Mouse (Mus musculus): ENCODE data around the gene Dpp10. TPM values are rescaled to one million over a fixed set of nuclear protein-coding genes. Genes with fewer than 3 reads are reported as not detected.

Gene Dpp10
- total and polyA plus RNA-seq, 2 experiments from 2014 or later = 29.9 to 76.7 TPM

- Histone ChIP-seq H3K4me1 (ENCODE audit: insufficient read depth, low read length) (no peaks in the 10 kb centered on the region), H3K4me2 (ENCODE audit: low read depth, low read length, poor library complexity, severe bottlenecking) (no peak overlapping the region), H3K9ac (replicated peaks; ENCODE audit: low read length, poor library complexity, severe bottlenecking) (no peak overlapping the region), H3K36me3 (ENCODE audit: insufficient read depth, low read length) (no peaks in the 10 kb centered on the region), H3K27me3 (ENCODE audit: insufficient read depth, low read length) (no peaks in the 10 kb centered on the region), H3K4me3 (ENCODE audit: low read depth, low read length) (no peak overlapping the region), H3K9me3 (ENCODE audit: low read length) (no peaks in the 10 kb centered on the region), H3K27ac (ENCODE audit: low read depth, low read length) (no peak overlapping the region)
- ATAC-seq (ENCODE audit: low FRiP score) = no peak
- TF ChIP-seq CTCF (IDR thresholded peaks at IDR 0.05) = no peak
- no peak for DNase-seq (ENCODE audit: low spot score)
- WGBS = 63% methylated on average over 1 of the region's 1 CpGs
Measured at GRCm38 (mm10) chr1:123887243-123887642, 158.1 kb downstream of the Dpp10 start.

GRCm38 (mm10) chr1:123846881-123847280 is 198.5 kb downstream of the Dpp10 start:
- ATAC-seq (ENCODE audit: low FRiP score) = no peak
- Histone ChIP-seq H3K27ac (ENCODE audit: low read depth, low read length) (no peak overlapping the region), H3K9ac (replicated peaks; ENCODE audit: low read length, poor library complexity, severe bottlenecking) (no peak overlapping the region), H3K4me3 (ENCODE audit: low read depth, low read length) (no peak overlapping the region), H3K9me3 (ENCODE audit: low read length) (no peaks in the 10 kb centered on the region), H3K4me2 (ENCODE audit: low read depth, low read length, poor library complexity, severe bottlenecking) (no peak overlapping the region), H3K36me3 (ENCODE audit: insufficient read depth, low read length) (no peaks in the 10 kb centered on the region), H3K4me1 (ENCODE audit: insufficient read depth, low read length) (peaks cover 3% of the 10 kb centered on the region; the same call in 1 of the 2 replicates), H3K27me3 (ENCODE audit: insufficient read depth, low read length) (no peaks in the 10 kb centered on the region)
- TF ChIP-seq CTCF (IDR thresholded peaks at IDR 0.05) = no peak
- 79% methylated on average over 3 of the region's 3 CpGs for WGBS
- no peak for DNase-seq (ENCODE audit: low spot score)

GRCm38 (mm10) chr1:123801206-123801605 is 244.2 kb downstream of the Dpp10 start:
- Histone ChIP-seq H3K4me2 (ENCODE audit: low read depth, low read length, poor library complexity, severe bottlenecking) (no peak overlapping the region), H3K9me3 (ENCODE audit: low read length) (no peaks in the 10 kb centered on the region), H3K4me1 (ENCODE audit: insufficient read depth, low read length) (no peaks in the 10 kb centered on the region), H3K36me3 (ENCODE audit: insufficient read depth, low read length) (no peaks in the 10 kb centered on the region), H3K9ac (replicated peaks; ENCODE audit: low read length, poor library complexity, severe bottlenecking) (no peak overlapping the region), H3K27me3 (ENCODE audit: insufficient read depth, low read length) (no peaks in the 10 kb centered on the region), H3K4me3 (ENCODE audit: low read depth, low read length) (no peak overlapping the region), H3K27ac (ENCODE audit: low read depth, low read length) (no peak overlapping the region)
- DNase-seq (ENCODE audit: low spot score) (no peak), ATAC-seq (ENCODE audit: low FRiP score) (no peak)
- no peak for TF ChIP-seq CTCF (IDR thresholded peaks at IDR 0.05)
- 28% methylated on average over 1 of the region's 1 CpGs for WGBS

GRCm38 (mm10) chr1:123765511-123765910 is 279.8 kb downstream of the Dpp10 start:
- TF ChIP-seq CTCF (IDR thresholded peaks at IDR 0.05) = no peak
- Histone ChIP-seq H3K36me3 (ENCODE audit: insufficient read depth, low read length) (no peaks in the 10 kb centered on the region), H3K4me3 (ENCODE audit: low read depth, low read length) (no peak overlapping the region), H3K4me1 (ENCODE audit: insufficient read depth, low read length) (no peaks in the 10 kb centered on the region), H3K27me3 (ENCODE audit: insufficient read depth, low read length) (no peaks in the 10 kb centered on the region), H3K4me2 (ENCODE audit: low read depth, low read length, poor library complexity, severe bottlenecking) (no peak overlapping the region), H3K9me3 (ENCODE audit: low read length) (no peaks in the 10 kb centered on the region), H3K27ac (ENCODE audit: low read depth, low read length) (no peak overlapping the region), H3K9ac (replicated peaks; ENCODE audit: low read length, poor library complexity, severe bottlenecking) (no peak overlapping the region)
- 96% methylated on average over 2 of the region's 2 CpGs for WGBS
- DNase-seq (ENCODE audit: low spot score) (no peak), ATAC-seq (ENCODE audit: low FRiP score) (no peak)

- H3K4me2 ChIP-seq (ENCODE audit: low read depth, low read length, poor library complexity, severe bottlenecking) = no peak overlapping the region
- H3K9me3 ChIP-seq (ENCODE audit: low read length) = no peaks in the 10 kb centered on the region
- no peak overlapping the region for H3K9ac ChIP-seq (replicated peaks; ENCODE audit: low read length, poor library complexity, severe bottlenecking)
- no peak overlapping the region for H3K27ac ChIP-seq (ENCODE audit: low read depth, low read length)
- H3K4me1 ChIP-seq (ENCODE audit: insufficient read depth, low read length) = no peaks in the 10 kb centered on the region
- TF ChIP-seq CTCF (IDR thresholded peaks at IDR 0.05) = no peak
- ATAC-seq (ENCODE audit: low FRiP score) = no peak
- no peak overlapping the region for H3K4me3 ChIP-seq (ENCODE audit: low read depth, low read length)
- H3K36me3 ChIP-seq (ENCODE audit: insufficient read depth, low read length) = no peaks in the 10 kb centered on the region
- WGBS = 69% methylated on average over 3 of the region's 3 CpGs
- H3K27me3 ChIP-seq (ENCODE audit: insufficient read depth, low read length) = no peaks in the 10 kb centered on the region
- DNase-seq (ENCODE audit: low spot score) = no peak
Measured at GRCm38 (mm10) chr1:123762272-123762671, 283.1 kb downstream of the Dpp10 start.

- Histone ChIP-seq H3K9me3 (ENCODE audit: low read length) (no peaks in the 10 kb centered on the region), H3K4me3 (ENCODE audit: low read depth, low read length) (no peak overlapping the region), H3K36me3 (ENCODE audit: insufficient read depth, low read length) (no peaks in the 10 kb centered on the region), H3K9ac (replicated peaks; ENCODE audit: low read length, poor library complexity, severe bottlenecking) (no peak overlapping the region), H3K4me1 (ENCODE audit: insufficient read depth, low read length) (no peaks in the 10 kb centered on the region), H3K27me3 (ENCODE audit: insufficient read depth, low read length) (no peaks in the 10 kb centered on the region), H3K4me2 (ENCODE audit: low read depth, low read length, poor library complexity, severe bottlenecking) (no peak overlapping the region), H3K27ac (ENCODE audit: low read depth, low read length) (no peak overlapping the region)
- DNase-seq (ENCODE audit: low spot score) (no peak), ATAC-seq (ENCODE audit: low FRiP score) (no peak)
- no peak for TF ChIP-seq CTCF (IDR thresholded peaks at IDR 0.05)
Measured at GRCm38 (mm10) chr1:123756055-123756454, 289.3 kb downstream of the Dpp10 start.

All from midbrain, postnatal 0 days (tissue).